Mouse (Mus musculus) cerebellum, adult 11-12 months (tissue): ENCODE data around the gene Limk1.
A peak's percentile ranks its signal among the peaks of the same experiment; 100 is the strongest.

Source experiments
- DNase-seq: peaks from one replicate; pipeline ENCODE4 v3.0.0; 2022

Gene Limk1

DNA sequence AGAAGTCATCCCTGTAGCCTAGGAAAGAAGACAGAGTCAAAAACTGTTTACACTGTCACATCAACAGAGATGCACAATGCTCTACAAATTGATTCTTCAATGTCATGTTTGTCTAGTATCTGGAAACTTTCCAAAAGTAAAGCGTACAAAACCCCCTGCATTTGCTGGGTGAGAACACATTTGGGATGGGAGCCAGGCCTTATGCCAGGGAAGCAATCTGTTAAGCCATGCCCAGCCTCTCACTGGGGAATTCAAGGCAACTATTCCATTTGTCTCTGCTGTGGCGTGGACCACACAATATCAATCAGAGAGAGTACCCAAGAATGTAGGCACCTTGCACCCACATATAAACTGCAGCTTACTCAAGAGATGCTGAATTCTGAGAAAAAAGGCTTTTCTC, 66.3 kb downstream of the Limk1 start:
- DNase-seq = peak; percentile 52

DNA sequence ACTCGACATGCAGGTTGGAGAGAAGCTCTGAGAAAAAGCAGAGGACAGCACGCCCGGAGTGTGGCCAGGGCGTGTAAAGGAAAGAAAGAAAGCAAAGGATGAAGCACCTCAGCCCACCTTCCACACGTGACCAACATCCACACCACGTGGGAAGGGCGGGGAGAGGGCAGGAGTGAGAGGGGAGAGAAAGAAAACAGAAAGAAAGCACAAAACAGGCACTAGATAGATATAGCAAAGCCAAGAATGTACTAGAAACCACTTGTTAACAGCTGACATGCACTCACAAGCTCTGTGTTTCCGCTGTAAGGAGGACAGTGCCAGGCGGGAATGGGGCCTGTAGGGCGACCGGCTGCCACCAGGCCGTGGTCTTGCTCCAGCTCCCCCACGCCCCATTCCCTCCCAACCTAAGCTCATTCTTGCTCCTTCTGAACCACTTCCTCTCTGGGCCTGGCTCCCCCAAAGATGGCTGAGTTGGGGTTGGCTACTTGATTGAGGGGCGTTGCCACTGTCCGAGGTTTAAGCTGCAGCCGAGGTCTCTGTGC, 67.2 kb downstream of the Limk1 start:
- DNase-seq = no peak

DNA sequence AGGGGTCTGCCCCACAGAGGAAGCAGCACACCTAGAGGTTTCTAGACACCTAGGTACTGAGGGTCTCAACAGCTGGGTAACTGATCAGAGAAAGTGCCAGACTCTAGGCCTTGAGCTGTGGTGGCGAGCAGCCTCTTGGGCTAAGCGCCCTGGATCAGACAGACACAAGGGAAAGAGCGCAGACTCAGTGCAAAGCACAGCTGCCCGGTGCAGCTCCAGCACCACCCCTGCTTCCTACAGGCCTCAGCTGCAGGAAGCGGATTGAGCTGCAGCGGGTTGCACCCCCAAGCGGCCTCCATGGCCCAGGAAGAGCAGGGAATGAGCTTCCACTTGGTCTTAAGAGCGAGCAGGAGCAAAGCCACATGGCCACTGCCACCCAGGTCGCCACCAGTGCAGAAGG, 67.9 kb downstream of the Limk1 start:
- DNase-seq = no peak

DNA sequence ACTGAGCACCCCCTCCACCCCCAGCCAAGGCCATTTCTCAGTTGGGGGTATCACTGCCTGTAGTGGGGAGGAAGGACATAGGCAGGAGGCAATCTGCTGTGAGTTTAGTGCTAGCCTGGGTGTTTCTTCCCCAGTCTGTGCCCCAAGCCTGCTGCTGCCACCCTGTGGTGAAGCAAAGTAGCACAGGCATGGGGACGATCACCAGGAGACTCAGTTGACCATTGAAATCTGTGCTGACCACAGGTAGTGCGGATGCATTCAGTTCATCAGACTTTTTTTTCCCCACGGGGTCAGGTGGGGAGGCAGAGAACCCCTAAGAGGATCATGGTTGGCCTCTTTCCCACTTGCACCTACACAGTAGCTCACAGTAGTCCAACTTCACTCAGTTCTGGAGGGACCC, 71.3 kb downstream of the Limk1 start:
- peak; percentile 37 for DNase-seq

DNA sequence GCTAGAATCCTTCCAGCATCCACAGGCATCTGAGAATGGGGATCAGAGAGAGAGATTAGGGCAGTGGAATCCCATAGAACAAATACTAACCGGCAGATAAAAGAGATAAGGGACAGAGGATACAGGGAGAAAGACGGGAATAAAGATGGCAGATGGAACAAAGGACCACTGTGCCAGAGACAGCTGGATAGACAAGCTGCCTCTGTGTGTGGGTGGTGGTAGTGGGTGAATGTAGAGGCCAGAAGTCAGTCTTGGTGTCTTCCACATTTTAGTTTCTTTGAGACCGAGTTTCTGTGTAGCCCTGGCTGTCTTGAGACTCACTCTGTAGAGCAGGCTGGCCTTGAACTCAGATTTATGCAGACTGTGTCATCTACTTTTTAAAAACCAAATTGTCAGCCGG, 72.6 kb downstream of the Limk1 start:
- no peak for DNase-seq

DNA sequence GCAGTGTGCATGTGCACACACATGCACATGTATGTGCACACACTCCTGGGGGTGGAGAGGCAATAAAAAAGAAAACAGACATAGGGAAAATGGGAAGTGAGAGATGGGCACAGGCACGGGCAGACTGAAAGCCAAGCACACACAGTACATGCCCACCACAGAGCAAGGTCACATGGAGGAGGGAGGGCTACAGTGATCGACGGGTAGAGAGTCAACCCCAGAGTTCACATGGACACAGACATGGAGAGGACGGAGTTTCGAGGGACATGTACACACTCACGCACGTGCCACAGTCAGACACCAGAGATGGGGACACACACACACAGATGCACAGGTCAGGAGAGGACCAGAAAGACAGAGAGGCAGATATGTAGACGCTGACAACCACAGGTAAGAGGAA, 73.0 kb downstream of the Limk1 start:
- DNase-seq = no peak

DNA sequence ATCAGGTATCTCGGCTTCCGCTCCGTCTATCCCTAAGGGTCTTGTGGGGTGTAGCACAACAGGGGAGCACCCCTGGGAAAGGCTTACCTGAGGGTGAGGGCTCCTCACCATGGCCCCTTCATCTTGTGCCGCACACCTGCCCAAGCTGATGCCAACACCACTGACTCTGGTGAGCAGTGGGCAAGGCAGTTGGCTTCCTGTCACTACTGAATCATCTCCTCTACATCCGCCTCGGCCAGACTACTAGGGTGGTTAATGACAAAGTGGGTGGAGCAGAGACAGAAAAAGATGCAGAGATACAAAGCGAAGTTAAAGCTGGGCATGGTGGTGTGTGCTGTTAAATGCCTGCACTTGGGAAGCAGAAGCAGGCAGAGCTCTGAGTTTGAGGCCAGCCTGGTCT, 73.6 kb downstream of the Limk1 start, which contains the start of gene Lat2:
Gene Lat2 (minus strand): TSS at position 224 of the 400 bp plus-strand sequence.
- DNase-seq = no peak

DNA sequence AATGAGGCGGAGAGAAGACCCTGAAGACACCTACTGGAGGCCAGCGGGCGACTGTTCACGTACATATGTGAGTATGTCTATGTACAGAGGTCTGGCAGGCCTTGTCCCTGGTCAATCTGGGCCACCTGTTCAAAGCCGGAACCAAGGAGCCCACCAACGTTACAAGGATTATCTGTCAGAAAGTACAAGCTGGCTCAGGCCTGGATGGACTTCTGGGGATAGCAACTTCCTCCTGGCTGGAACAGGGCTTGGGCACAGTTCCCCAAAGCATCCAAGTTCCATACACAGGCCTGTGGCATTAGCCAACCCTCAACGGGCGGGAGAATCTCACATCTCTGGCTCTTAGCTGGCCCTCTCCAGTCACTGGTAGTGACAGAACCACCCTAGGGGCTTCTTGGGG, 74.1 kb downstream of the Limk1 start:
- no peak for DNase-seq

DNA sequence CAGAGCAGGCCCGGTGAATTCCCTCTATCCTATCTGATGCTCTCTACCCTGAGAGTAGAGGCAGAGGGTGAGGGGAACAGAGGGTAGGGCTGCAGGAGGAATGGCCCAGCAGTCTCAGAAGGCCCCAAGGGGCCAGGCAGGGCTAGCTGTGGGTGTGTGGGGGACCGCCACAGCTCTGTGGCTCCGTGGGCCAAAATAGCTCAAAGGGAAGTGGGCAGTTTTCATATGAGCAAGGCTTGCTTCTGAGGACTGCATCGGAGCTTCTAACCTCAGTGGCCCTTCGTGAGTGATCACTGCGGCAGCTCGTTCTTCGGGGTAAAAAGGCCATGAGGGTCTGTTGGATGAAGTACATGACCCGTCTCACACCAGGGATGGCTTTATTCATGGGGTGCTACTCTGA, 74.7 kb downstream of the Limk1 start:
- no peak for DNase-seq

DNA sequence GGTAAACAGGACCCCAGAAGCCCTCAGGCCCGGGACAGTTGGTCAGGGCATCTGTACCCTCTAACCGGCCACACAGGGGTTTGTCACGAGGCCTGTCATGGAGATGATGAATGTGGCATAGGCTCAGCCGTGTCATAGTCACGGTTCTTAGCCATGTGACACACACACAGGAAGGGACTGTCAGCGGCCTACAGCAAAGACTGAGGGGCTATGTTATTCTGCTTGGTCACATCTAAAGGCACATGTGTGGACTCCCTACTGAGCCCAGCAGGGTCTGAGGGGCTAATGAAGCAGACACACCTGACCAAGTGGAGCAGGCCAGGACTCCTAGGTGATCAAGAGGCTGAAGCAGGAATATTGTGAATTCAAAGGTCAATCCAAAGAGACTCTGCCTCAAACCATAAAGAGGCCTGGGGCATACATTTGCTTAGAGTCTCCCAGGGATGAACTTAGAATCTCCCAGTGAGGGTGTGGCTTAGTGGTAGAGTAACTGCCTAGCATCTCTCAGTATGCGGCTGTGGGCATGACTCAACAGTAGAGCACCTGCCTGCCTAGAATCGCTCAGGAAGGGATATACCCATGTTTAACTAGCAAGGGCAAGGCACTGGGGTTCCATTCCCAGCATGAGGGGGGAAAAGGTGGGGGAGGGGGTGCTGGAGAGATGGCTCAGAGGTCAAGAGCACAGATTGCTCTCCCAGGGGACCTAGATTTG, 76.4 kb downstream of the Limk1 start:
- no peak for DNase-seq

DNA sequence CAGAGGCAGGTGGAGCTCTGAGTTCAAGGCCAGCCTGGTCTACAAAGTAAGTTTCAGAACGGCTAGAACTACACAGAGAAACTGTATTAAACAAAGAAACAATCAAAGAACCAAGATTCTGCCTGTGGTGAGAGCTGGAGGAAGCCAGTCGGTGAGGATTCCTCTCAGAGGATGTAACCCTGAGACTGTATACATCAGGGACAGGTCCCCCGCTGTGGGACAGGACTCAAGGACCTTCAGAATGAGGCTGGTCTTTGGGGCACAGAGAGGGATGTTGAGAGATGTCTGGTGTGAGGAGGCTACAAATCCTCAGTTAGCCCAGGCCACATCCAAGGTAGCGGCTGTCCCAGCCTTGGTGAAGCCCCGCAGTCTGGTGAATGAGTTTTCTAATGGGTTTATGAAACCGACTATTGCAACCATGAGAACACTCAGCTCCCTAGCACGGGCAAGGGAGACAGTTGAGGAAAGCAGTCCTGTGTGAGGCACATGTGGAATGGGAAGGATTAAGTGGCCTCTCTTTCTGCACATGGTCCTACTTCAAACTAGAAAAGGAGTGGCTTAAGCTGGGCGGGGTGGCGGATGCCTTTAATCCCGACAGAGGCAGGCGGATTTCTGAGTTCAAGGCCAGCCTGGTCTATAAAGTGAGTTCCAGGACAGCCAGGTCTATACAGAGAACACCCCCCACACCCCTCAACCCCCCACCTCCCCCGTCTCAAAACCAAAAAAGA, 78.3 kb downstream of the Limk1 start:
- DNase-seq = no peak

DNA sequence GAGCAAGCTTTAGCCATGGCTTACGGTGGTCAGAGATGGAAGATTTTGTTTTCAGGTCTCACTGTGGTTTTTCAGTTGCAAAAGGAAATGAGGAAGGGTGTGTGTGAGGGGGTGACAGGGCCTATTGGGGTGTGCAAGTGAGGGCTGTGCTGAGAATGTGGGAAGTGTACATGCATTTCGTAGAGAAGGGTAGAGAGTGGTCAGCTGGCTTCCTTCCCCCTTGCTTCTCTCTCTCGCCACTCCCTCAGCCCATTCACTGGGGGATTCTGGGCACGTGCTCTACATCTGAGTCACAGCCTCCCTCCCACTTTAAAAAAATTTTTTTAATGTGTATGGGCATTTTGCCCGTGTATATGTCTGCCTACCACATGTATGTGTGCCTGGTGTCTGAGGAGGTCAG, 81.3 kb downstream of the Limk1 start:
- no peak for DNase-seq

DNA sequence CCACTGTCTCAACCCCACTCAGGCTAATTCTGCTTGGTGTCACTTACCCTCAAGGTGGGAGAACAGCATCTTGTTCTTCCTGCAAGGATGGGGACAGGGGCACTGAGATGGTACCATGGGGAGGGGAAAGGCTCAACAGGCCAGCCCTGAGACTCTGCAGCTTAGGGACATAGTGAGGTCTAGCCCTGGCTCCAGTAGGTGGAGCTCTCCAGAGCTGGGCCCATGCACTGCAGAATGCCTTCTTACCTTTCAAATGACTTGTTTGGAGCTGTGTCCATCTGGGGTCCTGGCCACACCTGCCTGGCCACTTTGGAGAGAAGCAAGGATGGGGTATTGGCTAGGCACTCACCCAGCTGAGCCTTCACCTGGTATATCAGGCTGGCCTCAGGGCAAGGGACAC, 82.1 kb downstream of the Limk1 start:
- DNase-seq = no peak
